Mouse (Mus musculus) forebrain, embryonic 14.5 days (tissue): ENCODE results near the gene Sos2. TPM values are rescaled to one million over a fixed set of nuclear protein-coding genes. Genes with fewer than 3 reads are reported as not detected.
"Not testable (repeated sequence)": the region's sequence is repeated elsewhere in the genome, so short reads cannot be mapped to it uniquely, and the experiment has no call there.

ENCODE experiments used
- ATAC-seq: fragments of 200-750 bp; cut with Nextera tagmentation; 2 replicates; pipeline ENCODE4 v1.8.0; 2017; ENCODE audit warnings: mild to moderate bottlenecking, moderate library complexity
- DNase-seq: peaks from one replicate; pipeline ENCODE4 v3.0.0-alpha.2; 2015; ENCODE audit warnings: low spot score
- H3K27ac ChIP-seq: fragments of 300-500 bp; sonication (generic); 2 replicates; pipeline ENCODE4 v1.5.1; 2014; ENCODE audit warnings: low read depth, mild to moderate bottlenecking, control low read depth, low read length, moderate library complexity
- H3K27me3 ChIP-seq: fragments of 300-500 bp; sonication (generic); replicated peaks from 2 replicates; pipeline ENCODE4 v1.6.1; 2014; ENCODE audit warnings: low read length, control low read depth, mixed read lengths; ENCODE audit not compliant: control insufficient read depth, insufficient read depth
- H3K36me3 ChIP-seq: fragments of 300-500 bp; sonication (generic); 2 replicates; pipeline ENCODE4 v1.6.1; 2014; ENCODE audit warnings: low read length, control low read depth; ENCODE audit not compliant: control insufficient read depth, insufficient read depth
- H3K4me1 ChIP-seq: fragments of 300-500 bp; sonication (generic); 2 replicates; pipeline ENCODE4 v1.6.1; 2014; ENCODE audit warnings: antibody characterized with exemption, low read length, control low read depth; ENCODE audit not compliant: control insufficient read depth, insufficient read depth
- H3K4me2 ChIP-seq: fragments of 300-500 bp; sonication (generic); 2 replicates; pipeline ENCODE4 v1.6.1; 2014; ENCODE audit warnings: mild to moderate bottlenecking, control low read depth, low read length
- H3K4me3 ChIP-seq: fragments of 300-500 bp; sonication (generic); 2 replicates; pipeline ENCODE4 v1.5.1; 2014; ENCODE audit warnings: low read depth, low read length, control low read depth
- H3K9ac ChIP-seq: fragments of 300-500 bp; sonication (generic); 2 replicates; pipeline ENCODE4 v1.6.1; 2014; ENCODE audit warnings: mild to moderate bottlenecking, low read length, control low read depth, moderate library complexity
- H3K9me3 ChIP-seq: fragments of 300-500 bp; sonication (generic); replicated peaks from 2 replicates; pipeline ENCODE4 v1.6.1; 2016; ENCODE audit warnings: low read length, control low read depth, mixed read lengths; ENCODE audit not compliant: control insufficient read depth
- WGBS: fragments of 180-500 bp; shearing (Covaris S2); extraction: QIAGEN DNeasy Blood & Tissue Kit; methylation state at CpG from one replicate; pipeline ENCODE4 v1.1.7; 2014; 5-methylcytosine and 5-hydroxymethylcytosine counted together
- polyA plus RNA-seq: library from polyadenylated mRNA; unstranded; fragments of >200 nt; fragmentation: Nextera tagmentation; extraction: Ambion mirVana; gene quantifications from 2 replicates; pipeline ENCODE4 v1.2.1, GENCODE M21; 2014

Sos2 gene
- polyA plus RNA-seq, 1 experiment from 2014 or later: 10.4 TPM

GRCm38 (mm10) chr12:69568266-69568665 lies 113.4 kb downstream of the Sos2 start:
- ATAC-seq: no peak
- no peak for DNase-seq
- H3K27me3 ChIP-seq: no peaks in the 10 kb centered on the region
- H3K27ac ChIP-seq: no peak overlapping the region
- 83% methylated on average over 3 of the region's 3 CpGs for WGBS
- no peaks in the 10 kb centered on the region for H3K36me3 ChIP-seq
- no peaks in the 10 kb centered on the region for H3K4me1 ChIP-seq
- no peak overlapping the region for H3K4me2 ChIP-seq
- H3K9ac ChIP-seq: no peak overlapping the region
- no peak overlapping the region for H3K4me3 ChIP-seq
- no peaks in the 10 kb centered on the region for H3K9me3 ChIP-seq

GRCm38 (mm10) chr12:69561006-69561405 lies 120.6 kb downstream of the Sos2 start:
- 85% methylated on average over 5 of the region's 6 CpGs for WGBS
- not testable (repeated sequence) for DNase-seq

GRCm38 (mm10) chr12:69556221-69556861 lies 125.3 kb downstream of the Sos2 start:
- H3K4me1 ChIP-seq: no peaks in the 10 kb centered on the region
- DNase-seq (no peak), ATAC-seq (no peak)
- H3K36me3 ChIP-seq: no peaks in the 10 kb centered on the region
- WGBS: 68% methylated on average over 6 of the region's 6 CpGs
- no peak overlapping the region for H3K9ac ChIP-seq
- no peaks in the 10 kb centered on the region for H3K27me3 ChIP-seq
- no peaks in the 10 kb centered on the region for H3K9me3 ChIP-seq
- H3K4me2 ChIP-seq: no peak overlapping the region
- no peak overlapping the region for H3K27ac ChIP-seq
- H3K4me3 ChIP-seq: no peak overlapping the region

More at GRCm38 (mm10) chr12:69561006-69561405, 120.6 kb downstream of the Sos2 start:
- not testable (repeated sequence) for H3K4me3 ChIP-seq, H3K27me3 ChIP-seq, H3K9ac ChIP-seq, H3K27ac ChIP-seq, ATAC-seq, H3K4me1 ChIP-seq, H3K4me2 ChIP-seq, H3K9me3 ChIP-seq, H3K36me3 ChIP-seq

- H3K36me3 ChIP-seq: no peaks in the 10 kb centered on the region
- no peak overlapping the region for H3K4me3 ChIP-seq
- H3K4me2 ChIP-seq: no peak overlapping the region
- H3K9me3 ChIP-seq: no peaks in the 10 kb centered on the region
- H3K4me1 ChIP-seq: no peaks in the 10 kb centered on the region
- no peaks in the 10 kb centered on the region for H3K27me3 ChIP-seq
- DNase-seq (no peak), ATAC-seq (no peak)
- WGBS: 83% methylated on average over 12 of the region's 13 CpGs
- no peak overlapping the region for H3K27ac ChIP-seq
- H3K9ac ChIP-seq: no peak overlapping the region
Observed at GRCm38 (mm10) chr12:69545456-69546178, 136.0 kb downstream of the Sos2 start.

- DNase-seq: no peak
- H3K36me3 ChIP-seq: no peaks in the 10 kb centered on the region
- WGBS: 83% methylated on average over 6 of the region's 6 CpGs
- no peak overlapping the region for H3K4me2 ChIP-seq
- no peak overlapping the region for H3K27ac ChIP-seq
- no peaks in the 10 kb centered on the region for H3K4me1 ChIP-seq
- H3K4me3 ChIP-seq: no peak overlapping the region
- no peak for ATAC-seq
- H3K27me3 ChIP-seq: no peaks in the 10 kb centered on the region
- H3K9me3 ChIP-seq: no peaks in the 10 kb centered on the region
- no peak overlapping the region for H3K9ac ChIP-seq
Observed at GRCm38 (mm10) chr12:69544994-69545393, 136.7 kb downstream of the Sos2 start.

GRCm38 (mm10) chr12:69544562-69544961 lies 137.1 kb downstream of the Sos2 start:
- DNase-seq (no peak), ATAC-seq (no peak)
- Histone ChIP-seq H3K27me3 (no peaks in the 10 kb centered on the region), H3K27ac (no peak overlapping the region), H3K36me3 (no peaks in the 10 kb centered on the region), H3K9me3 (no peaks in the 10 kb centered on the region), H3K4me2 (no peak overlapping the region), H3K4me1 (peaks cover 3% of the 10 kb centered on the region; the same call in 1 of the 2 replicates), H3K9ac (no peak overlapping the region), H3K4me3 (no peak overlapping the region)
- WGBS: 65% methylated on average over 2 of the region's 2 CpGs

- Histone ChIP-seq H3K4me1 (peaks cover 7% of the 10 kb centered on the region; the same call in 1 of the 2 replicates), H3K27me3 (no peaks in the 10 kb centered on the region), H3K27ac (no peak overlapping the region), H3K36me3 (no peaks in the 10 kb centered on the region), H3K4me2 (no peak overlapping the region), H3K9me3 (no peaks in the 10 kb centered on the region), H3K4me3 (no peak overlapping the region), H3K9ac (no peak overlapping the region)
- no peak for DNase-seq
- ATAC-seq: no peak
- 94% methylated on average over 8 of the region's 8 CpGs for WGBS
Observed at GRCm38 (mm10) chr12:69542376-69542775, 139.3 kb downstream of the Sos2 start.

- ATAC-seq (no peak), DNase-seq (no peak)
- H3K4me3 ChIP-seq: no peak overlapping the region
- no peaks in the 10 kb centered on the region for H3K27me3 ChIP-seq
- no peaks in the 10 kb centered on the region for H3K36me3 ChIP-seq
- peaks cover 7% of the 10 kb centered on the region; the same call in 1 of the 2 replicates for H3K4me1 ChIP-seq
- H3K9me3 ChIP-seq: no peaks in the 10 kb centered on the region
- no peak overlapping the region for H3K4me2 ChIP-seq
- WGBS: 84% methylated on average over 8 of the region's 8 CpGs
- no peak overlapping the region for H3K9ac ChIP-seq
- no peak overlapping the region for H3K27ac ChIP-seq
Observed at GRCm38 (mm10) chr12:69541663-69542062, 140.0 kb downstream of the Sos2 start.

- DNase-seq (no peak), ATAC-seq (0 out of 2 replicates have a peak, but pooled peaks have one; percentile 10)
- no peak overlapping the region for H3K4me2 ChIP-seq
- no peaks in the 10 kb centered on the region for H3K27me3 ChIP-seq
- no peak overlapping the region for H3K27ac ChIP-seq
- no peak overlapping the region for H3K4me3 ChIP-seq
- H3K9ac ChIP-seq: no peak overlapping the region
- no peaks in the 10 kb centered on the region for H3K9me3 ChIP-seq
- peaks cover 7% of the 10 kb centered on the region; the same call in 1 of the 2 replicates for H3K4me1 ChIP-seq
- 23% methylated on average over 7 of the region's 7 CpGs for WGBS
- H3K36me3 ChIP-seq: no peaks in the 10 kb centered on the region
Observed at GRCm38 (mm10) chr12:69539353-69539752, 142.3 kb downstream of the Sos2 start.
